Mouse (Mus musculus): ENCODE data around the gene Ace3.

DNA sequence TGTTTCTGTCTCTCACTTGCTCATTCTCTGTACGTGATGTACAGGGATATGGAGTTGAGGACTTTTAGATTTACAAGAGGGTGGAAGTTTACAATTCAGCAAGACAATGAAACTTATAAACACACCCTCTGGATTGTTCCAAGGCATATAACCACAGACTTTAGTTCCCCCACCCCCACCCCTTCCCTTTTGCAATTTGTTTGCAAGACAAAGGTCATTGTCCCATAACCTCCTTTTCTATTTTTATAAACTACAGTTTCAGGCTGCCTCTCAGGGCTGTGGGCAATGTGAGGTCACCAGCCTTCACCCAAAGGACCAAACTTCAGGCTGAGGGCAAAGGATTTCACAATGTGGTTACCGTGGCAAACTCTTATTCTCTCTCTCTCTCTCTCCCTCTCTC, 4.2 kb upstream of the Ace3 start:
- no peak for TF ChIP-seq CTCF (IDR thresholded peaks at IDR 0.05; ENCODE audit: borderline replicate concordance, control insufficient read depth, extremely low read depth, insufficient read depth, low read length, poor library complexity)
- no peak for TF ChIP-seq POLR2A (IDR thresholded peaks at IDR 0.05; ENCODE audit: control insufficient read depth, extremely low read depth, insufficient read depth, low read length, poor library complexity)
